Mouse (Mus musculus) small intestine, adult 2 months (tissue): ENCODE results near the gene Smim10l2a. TPM values are rescaled to one million over a fixed set of nuclear protein-coding genes. Genes with fewer than 3 reads are reported as not detected.

ENCODE experiments used
- H3K27ac ChIP-seq: fragments of 200-500 bp; 2 replicates; pipeline ENCODE4 v1.5.1; 2012; ENCODE audit warnings: low read depth, low read length, control low read depth, inconsistent platforms; ENCODE audit not compliant: insufficient read depth
- H3K27me3 ChIP-seq: fragments of 200-500 bp; 2 replicates; pipeline ENCODE4 v1.6.1; 2012; ENCODE audit warnings: mild to moderate bottlenecking, moderate library complexity, low read length, inconsistent platforms; ENCODE audit not compliant: control insufficient read depth, insufficient read depth
- H3K36me3 ChIP-seq: fragments of 200-500 bp; 2 replicates; pipeline ENCODE4 v1.6.1; 2012; ENCODE audit warnings: mild to moderate bottlenecking, low read length, control low read depth, inconsistent platforms; ENCODE audit not compliant: control insufficient read depth, insufficient read depth
- H3K4me1 ChIP-seq: fragments of 200-500 bp; 2 replicates; pipeline ENCODE4 v1.6.1; 2012; ENCODE audit warnings: low read length, inconsistent platforms, mixed read lengths; ENCODE audit not compliant: control insufficient read depth, insufficient read depth, insufficient read length
- H3K4me3 ChIP-seq: fragments of 200-500 bp; 2 replicates; pipeline ENCODE4 v1.5.1; 2012; ENCODE audit warnings: low read depth, mild to moderate bottlenecking, control low read depth, inconsistent platforms, low read length, moderate library complexity
- CTCF ChIP-seq: fragments of 200-500 bp; IDR thresholded peaks from 2 replicates; pipeline ENCODE4 v1.5.1; 2012; ENCODE audit warnings: low read depth, mild to moderate bottlenecking, control low read depth, inconsistent platforms, low read length, moderate library complexity, mixed read lengths; ENCODE audit not compliant: insufficient replicate concordance, insufficient read length; ENCODE audit errors: extremely low read depth
- POLR2A ChIP-seq: fragments of 200-500 bp; IDR thresholded peaks from 2 replicates; pipeline ENCODE4 v1.6.1; 2012; ENCODE audit warnings: low read depth, mild to moderate bottlenecking, control low read depth, inconsistent platforms, low read length, moderate library complexity
- WGBS: fragments of 180-500 bp; shearing (Covaris S2); methylation state at CpG from one replicate; pipeline ENCODE4 v1.1.7; 2018; 5-methylcytosine and 5-hydroxymethylcytosine counted together
- polyA plus RNA-seq: library from polyadenylated mRNA; depleted of rRNA; stranded (reverse); fragments of >200 nt; gene quantifications from 2 replicates; pipeline ENCODE4 v1.2.3, GENCODE M21; 2012; rRNA removed

The Smim10l2a gene
- polyA plus RNA-seq, 1 experiment: 0.34 TPM

- TF ChIP-seq POLR2A: no peak
- no peak for TF ChIP-seq CTCF
- 83% methylated on average over 2 of the region's 2 CpGs for WGBS
- H3K36me3 ChIP-seq: no peaks in the 10 kb centered on the region
Observed at GRCm38 (mm10) chrX:56384142-56384541, 9.8 kb downstream of the Smim10l2a start.

GRCm38 (mm10) chrX:56404646-56405045, 30.3 kb downstream of the Smim10l2a start:
- no peak for TF ChIP-seq POLR2A
- TF ChIP-seq CTCF: no peak
- no peaks in the 10 kb centered on the region for H3K27me3 ChIP-seq
- 28% methylated on average over 2 of the region's 2 CpGs for WGBS
- H3K27ac ChIP-seq: no peak overlapping the region
- H3K4me3 ChIP-seq: no peak overlapping the region
- no peaks in the 10 kb centered on the region for H3K4me1 ChIP-seq
- H3K36me3 ChIP-seq: no peaks in the 10 kb centered on the region

More at GRCm38 (mm10) chrX:56384142-56384541, 9.8 kb downstream of the Smim10l2a start:
- Histone ChIP-seq H3K27ac (no peak overlapping the region), H3K27me3 (no peaks in the 10 kb centered on the region), H3K4me1 (no peaks in the 10 kb centered on the region), H3K4me3 (no peak overlapping the region)

GRCm38 (mm10) chrX:56405482-56405881, 31.1 kb downstream of the Smim10l2a start:
- TF ChIP-seq POLR2A: no peak
- TF ChIP-seq CTCF: no peak
- 38% methylated on average over 1 of the region's 1 CpGs for WGBS

GRCm38 (mm10) chrX:56406128-56406527, 31.7 kb downstream of the Smim10l2a start:
- Histone ChIP-seq H3K27me3 (no peaks in the 10 kb centered on the region), H3K4me3 (no peak overlapping the region), H3K36me3 (no peaks in the 10 kb centered on the region), H3K27ac (no peak overlapping the region), H3K4me1 (no peaks in the 10 kb centered on the region)
- TF ChIP-seq CTCF: no peak
- no peak for TF ChIP-seq POLR2A
- 62% methylated on average over 5 of the region's 5 CpGs for WGBS

More at GRCm38 (mm10) chrX:56405482-56405881, 31.1 kb downstream of the Smim10l2a start:
- H3K27me3 ChIP-seq: no peaks in the 10 kb centered on the region
- no peaks in the 10 kb centered on the region for H3K4me1 ChIP-seq
- H3K4me3 ChIP-seq: no peak overlapping the region
- no peak overlapping the region for H3K27ac ChIP-seq
- no peaks in the 10 kb centered on the region for H3K36me3 ChIP-seq

GRCm38 (mm10) chrX:56416277-56416676, 41.9 kb downstream of the Smim10l2a start:
- Histone ChIP-seq H3K36me3 (no peaks in the 10 kb centered on the region), H3K4me3 (no peak overlapping the region), H3K27ac (no peak overlapping the region), H3K4me1 (no peaks in the 10 kb centered on the region), H3K27me3 (no peaks in the 10 kb centered on the region)
- WGBS: 51% methylated on average over 3 of the region's 3 CpGs
- TF ChIP-seq POLR2A (no peak), CTCF (no peak)

- Histone ChIP-seq H3K4me1 (no peaks in the 10 kb centered on the region), H3K36me3 (no peaks in the 10 kb centered on the region), H3K27ac (no peak overlapping the region), H3K4me3 (no peak overlapping the region), H3K27me3 (no peaks in the 10 kb centered on the region)
- TF ChIP-seq POLR2A (no peak), CTCF (no peak)
- WGBS: 68% methylated on average over 4 of the region's 4 CpGs
Observed at GRCm38 (mm10) chrX:56417541-56417940, 43.2 kb downstream of the Smim10l2a start.

Other genes with a start within 250 kb of the Smim10l2a start
- gene 3830403N18Rik, start 238.0 kb upstream of the Smim10l2a start, polyA plus RNA-seq: not detected in 2 replicates
- gene Gm773, start 161.7 kb upstream of the Smim10l2a start, polyA plus RNA-seq: not detected in 2 replicates
- gene Zfp449, start 28.2 kb upstream of the Smim10l2a start, polyA plus RNA-seq: 0.04 and 0.06 TPM in 2 replicates
- gene Gm2174, start 73.4 kb downstream of the Smim10l2a start, polyA plus RNA-seq: not detected in 2 replicates
- 1.8 and 2.1 TPM in 2 replicates for gene Ints6l, start 80.3 kb downstream of the Smim10l2a start, polyA plus RNA-seq
- not detected in 2 replicates for gene Gm10477, start 150.2 kb downstream of the Smim10l2a start, polyA plus RNA-seq
- gene Gm648, start 175.0 kb downstream of the Smim10l2a start, polyA plus RNA-seq: not detected in 2 replicates
- 0.71 and 1.5 TPM in 2 replicates for gene Mmgt1, start 223.5 kb downstream of the Smim10l2a start, polyA plus RNA-seq
- 6.1 and 12.3 TPM in 2 replicates for gene Slc9a6, start 235.2 kb downstream of the Smim10l2a start, polyA plus RNA-seq